In the genomic region with DNA sequence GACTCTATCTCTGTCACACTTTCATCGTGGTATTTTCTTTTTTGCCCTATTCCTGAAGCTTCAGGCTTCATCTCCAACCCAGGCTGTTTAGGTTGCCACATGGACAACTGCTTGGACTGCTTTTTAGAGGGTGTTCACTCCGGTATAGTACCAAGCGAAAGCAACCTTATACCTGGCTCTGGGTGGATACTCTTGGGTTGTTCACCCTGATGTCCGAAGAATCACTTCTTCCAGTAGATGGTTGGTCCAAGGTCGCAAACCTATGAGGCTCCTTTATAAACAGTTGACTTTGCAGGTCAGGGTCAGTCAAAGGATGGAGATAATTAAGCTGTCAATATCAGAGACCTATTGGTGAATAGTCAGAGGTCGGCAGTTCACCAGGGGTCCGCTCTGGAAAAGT, we compare ENCODE assay signal across 10 mouse cellular contexts. TPM values are rescaled to one million over a fixed set of nuclear protein-coding genes. Genes with fewer than 3 reads are reported as not detected.
DNase-seq lines count a peak whose midpoint lies in the region; TF ChIP-seq lines count a peak whose summit lies in the region.
"Not testable (repeated sequence)": the region's sequence is repeated elsewhere in the genome, so short reads cannot be mapped to it uniquely, and the experiment has no call there.
"Had no signal": no experiment of that assay in that cellular context is flagged by ENCODE, and none has a peak within 500 bp of the region (broad histone marks: within the 10 kb centered on the region; RNA-seq: fewer than 3 reads in every experiment).

A gene (minus strand): TSS at position 101 of the 400 bp plus-strand sequence.

- TF ChIP-seq CTCF in testis, adult 2 months (IDR thresholded peaks at IDR 0.05; ENCODE audit: control insufficient read depth, insufficient read depth, insufficient replicate concordance, low read depth, low read length), result not testable (repeated sequence)

- not testable (repeated sequence) for H3K27me3 ChIP-seq in testis, adult 2 months (ENCODE audit: control insufficient read depth, insufficient read depth, low read length)

- not testable (repeated sequence) for TF ChIP-seq POLR2A in testis, adult 2 months (IDR thresholded peaks at IDR 0.05; ENCODE audit: control insufficient read depth, low read depth, low read length)

- H3K4me1 ChIP-seq in testis, adult 2 months (ENCODE audit: control insufficient read depth, insufficient read depth, low read length), result not testable (repeated sequence)

- peak; percentile 39 for DNase-seq in heart, adult 11 months

- not testable (repeated sequence) for H3K36me3 ChIP-seq in testis, adult 2 months (ENCODE audit: control insufficient read depth, insufficient read depth, low read length)

- H3K27ac ChIP-seq in testis, adult 2 months (ENCODE audit: control insufficient read depth, insufficient read depth, low read depth, low read length), result peak within 1 kb of the TSS; percentile 13; the same call in 1 of the 2 replicates

- peak within 1 kb of the TSS; percentile 85 for H3K4me3 ChIP-seq in testis, adult 2 months (ENCODE audit: control insufficient read depth, low read depth, low read length)

RNA-seq across cellular contexts. Expression of the gene that starts here (rescaled TPM):
- 12.5 and 13.6 TPM in 2 replicates for polyA plus RNA-seq in testis, adult 2 months (2012; rRNA removed)
- polyA plus RNA-seq: activated CD4-positive, CD25-positive, alpha-beta regulatory T cell, adult 4 months; adrenal gland, adult 2 months; brain, embryonic 14.5 days; C2C12; CD4-positive, CD25-positive, alpha-beta regulatory T cell, adult 4 months; cerebellum, adult 2 months; G1E; Patski had no signal
